Mouse (Mus musculus) erythroblast, embryonic 14.5 days (primary cell): ENCODE data around the gene Arhgap23.

Experiments used
- GATA1 ChIP-seq: IDR thresholded peaks from 2 replicates; pipeline ENCODE4 v1.6.1; 2012; ENCODE audit warnings: low read length, inconsistent platforms, mixed read lengths
- TAL1 ChIP-seq: IDR thresholded peaks from 3 replicates; pipeline ENCODE4 v1.6.1; 2012; ENCODE audit warnings: low read length, inconsistent platforms, mixed read lengths

DNA sequence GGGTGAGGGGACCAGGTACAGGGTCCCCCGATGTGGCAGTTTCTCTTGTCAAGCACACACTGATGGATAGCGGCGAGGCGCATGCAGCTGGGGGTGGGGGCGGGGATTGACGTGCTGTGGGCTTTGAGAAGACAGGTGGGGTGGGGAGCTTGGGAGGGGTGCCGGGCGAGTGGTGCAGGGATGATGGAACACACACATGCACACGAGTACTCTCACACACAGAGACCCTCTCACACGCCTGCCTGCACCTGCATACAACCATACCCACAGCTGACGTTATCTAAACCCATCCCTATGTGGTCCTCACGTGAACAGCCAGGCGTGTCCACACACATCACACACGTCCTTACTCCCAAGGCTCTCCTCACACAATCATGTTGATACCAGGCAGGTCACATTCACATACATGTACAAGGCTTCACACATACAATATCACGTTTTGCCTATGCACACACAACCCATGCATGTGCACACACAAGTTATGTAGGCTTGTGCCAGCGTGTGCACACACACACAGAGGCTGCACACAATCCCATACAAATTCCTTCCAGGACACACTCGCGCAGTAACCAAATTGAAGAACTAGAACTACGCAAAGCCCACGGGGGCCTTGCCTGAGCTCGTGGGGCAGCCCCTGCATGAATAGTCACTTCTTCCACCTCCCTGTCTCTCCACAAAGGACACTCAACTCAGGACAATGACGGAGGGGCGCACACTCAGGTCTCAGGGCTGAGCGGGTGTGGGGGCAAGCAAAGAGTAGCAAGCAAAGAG is 94.6 kb downstream of the Arhgap23 start:
- TF ChIP-seq GATA1 = no peak
- no peak for TF ChIP-seq TAL1
